Mouse (Mus musculus) forebrain, embryonic 13.5 days (tissue): ENCODE measurements around the gene Surf2. TPM values are rescaled to one million over a fixed set of nuclear protein-coding genes. Genes with fewer than 3 reads are reported as not detected.
A peak's percentile ranks its signal among the peaks of the same experiment; 100 is the strongest.

Source experiments
- ATAC-seq: fragments of 200-750 bp; cut with Nextera tagmentation; 2 replicates; pipeline ENCODE4 v1.8.0; 2017
- H3K27ac ChIP-seq: fragments of 300-500 bp; sonication (generic); 2 replicates; pipeline ENCODE4 v1.5.1; 2015; ENCODE audit warnings: inconsistent platforms, mild to moderate bottlenecking, moderate library complexity
- H3K27me3 ChIP-seq: fragments of 300-500 bp; sonication (generic); 2 replicates; pipeline ENCODE4 v1.6.1; 2015; ENCODE audit warnings: mild to moderate bottlenecking, inconsistent platforms
- H3K36me3 ChIP-seq: fragments of 300-500 bp; sonication (generic); 2 replicates; pipeline ENCODE4 v1.6.1; 2015; ENCODE audit warnings: mild to moderate bottlenecking, inconsistent platforms; ENCODE audit not compliant: poor library complexity, severe bottlenecking
- H3K4me1 ChIP-seq: fragments of 300-500 bp; sonication (generic); 2 replicates; pipeline ENCODE4 v1.6.1; 2015; ENCODE audit warnings: inconsistent platforms
- H3K4me2 ChIP-seq: fragments of 300-500 bp; sonication (generic); 2 replicates; pipeline ENCODE4 v1.6.1; 2015; ENCODE audit warnings: inconsistent platforms, mild to moderate bottlenecking, moderate library complexity
- H3K4me3 ChIP-seq: fragments of 300-500 bp; sonication (generic); 2 replicates; pipeline ENCODE4 v1.5.1; 2015; ENCODE audit warnings: mild to moderate bottlenecking, inconsistent platforms
- H3K9ac ChIP-seq: fragments of 300-500 bp; sonication (generic); 2 replicates; pipeline ENCODE4 v1.6.1; 2015; ENCODE audit warnings: mild to moderate bottlenecking, inconsistent platforms
- H3K9me3 ChIP-seq: fragments of 300-500 bp; sonication (generic); replicated peaks from 2 replicates; pipeline ENCODE4 v1.6.1; 2016; ENCODE audit warnings: inconsistent platforms
- WGBS: fragments of 180-500 bp; shearing (Covaris S2); methylation state at CpG from one replicate; pipeline ENCODE4 v1.1.7; 2015; 5-methylcytosine and 5-hydroxymethylcytosine counted together
- polyA plus RNA-seq: library from polyadenylated mRNA; unstranded; fragments of >200 nt; fragmentation: Nextera tagmentation; extraction: Ambion mirVana; gene quantifications from 2 replicates; pipeline ENCODE4 v1.2.1, GENCODE M21; 2015

Surf2 gene
- polyA plus RNA-seq, 1 experiment from 2014 or later = 53.5 TPM

DNA sequence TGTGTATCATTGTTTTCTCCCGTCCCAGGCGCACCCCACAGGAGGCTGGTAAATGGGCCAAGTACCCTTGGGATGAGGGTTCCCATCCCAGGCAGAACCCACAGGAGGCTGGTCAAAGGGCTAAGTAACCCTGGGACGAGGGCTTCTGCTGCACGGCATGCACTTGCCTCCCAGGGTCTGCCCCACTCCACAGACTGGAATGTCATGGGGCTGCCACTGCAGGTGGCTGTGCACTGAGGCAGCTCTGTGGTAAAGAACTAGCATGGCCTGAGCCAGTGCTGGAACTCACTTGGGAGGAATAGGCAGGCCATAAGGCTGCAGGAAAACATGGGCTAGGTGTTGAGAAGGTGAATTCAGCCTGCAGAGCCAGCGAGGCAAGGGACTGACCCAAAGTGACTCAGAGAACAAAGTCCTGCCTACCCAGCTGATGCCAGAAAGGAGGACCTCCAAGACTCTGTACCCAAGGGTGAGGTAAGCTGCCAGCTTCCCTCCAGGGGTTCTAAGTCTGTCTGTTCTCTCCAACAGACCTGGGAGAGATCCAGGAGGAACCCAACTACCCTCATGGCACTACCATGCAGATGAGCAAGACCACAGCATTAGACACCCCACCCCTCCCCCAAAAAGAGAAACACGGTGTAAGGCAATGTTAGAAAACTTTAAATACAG, 4.2 kb downstream of the Surf2 start:
- Histone ChIP-seq H3K27me3 (no peaks in the 10 kb centered on the region), H3K9ac (no peak overlapping the region), H3K4me2 (no peak overlapping the region), H3K4me3 (no peak overlapping the region), H3K9me3 (no peaks in the 10 kb centered on the region), H3K36me3 (peaks cover 80% of the 10 kb centered on the region), H3K27ac (no peak overlapping the region), H3K4me1 (peaks cover 28% of the 10 kb centered on the region)
- no peak for ATAC-seq
- WGBS = 90% methylated on average over 6 of the region's 6 CpGs

DNA sequence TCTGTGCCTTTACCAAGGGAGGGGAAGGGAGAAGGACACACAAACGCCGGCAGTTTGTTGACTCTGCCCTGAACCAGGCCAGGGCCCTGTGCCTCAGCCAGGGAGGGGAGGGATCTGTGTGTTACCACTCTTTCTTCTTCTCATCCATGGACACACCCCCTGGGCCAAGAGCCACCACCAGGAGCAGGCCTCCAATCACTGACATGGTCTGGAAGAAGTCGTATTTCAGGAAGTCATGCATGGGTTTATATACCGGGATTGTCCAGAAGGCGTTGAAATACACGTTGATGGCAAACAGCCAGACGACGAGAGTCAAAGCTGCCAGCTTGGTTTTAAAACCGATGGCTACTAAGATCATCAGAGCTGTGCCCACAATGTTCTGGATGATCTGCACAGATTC, 5.6 kb downstream of the Surf2 start:
- H3K27ac ChIP-seq = no peak overlapping the region
- H3K4me2 ChIP-seq = no peak overlapping the region
- ATAC-seq = no peak
- WGBS = 87% methylated on average over 9 of the region's 9 CpGs
- no peaks in the 10 kb centered on the region for H3K9me3 ChIP-seq
- no peak overlapping the region for H3K9ac ChIP-seq
- H3K4me1 ChIP-seq = peaks cover 18% of the 10 kb centered on the region
- no peak overlapping the region for H3K4me3 ChIP-seq
- no peaks in the 10 kb centered on the region for H3K27me3 ChIP-seq
- H3K36me3 ChIP-seq = peaks cover 95% of the 10 kb centered on the region

DNA sequence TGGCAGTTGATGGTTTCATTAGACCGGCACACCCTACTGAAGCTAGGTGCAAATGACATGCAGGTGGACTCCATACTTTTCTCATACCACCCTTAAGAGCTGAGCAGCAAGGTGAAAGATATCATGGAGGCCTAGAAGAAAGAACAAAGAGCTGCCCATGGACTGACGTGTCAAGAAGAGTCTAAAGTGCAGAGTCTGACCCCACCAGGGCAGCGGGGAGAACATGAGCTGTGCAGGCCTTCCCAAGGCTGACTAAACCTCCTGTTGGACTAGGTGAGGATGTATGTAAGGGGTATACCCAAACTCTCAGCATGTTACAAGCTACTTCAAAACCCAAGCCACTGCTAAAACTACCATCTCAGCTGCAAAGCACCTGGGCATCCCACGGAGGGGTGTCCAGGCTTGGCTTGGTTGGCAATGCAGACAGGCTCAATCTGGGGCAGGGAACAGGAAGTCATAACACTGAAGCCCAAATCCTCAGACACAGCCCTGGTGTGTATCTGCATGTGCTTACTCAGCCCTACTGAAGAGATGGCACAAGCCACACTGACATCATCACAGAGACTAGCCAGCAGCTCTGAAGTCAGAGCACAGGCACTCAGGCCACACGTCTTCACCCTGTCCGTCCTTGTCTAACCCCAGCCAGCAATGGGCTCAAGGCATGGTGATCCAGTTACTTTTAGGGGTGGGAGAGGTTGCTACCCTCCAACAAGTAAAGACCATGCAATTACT, 11.7 kb downstream of the Surf2 start:
- H3K27me3 ChIP-seq = no peaks in the 10 kb centered on the region
- H3K4me2 ChIP-seq = no peak overlapping the region
- no peaks in the 10 kb centered on the region for H3K9me3 ChIP-seq
- H3K4me1 ChIP-seq = peaks cover 29% of the 10 kb centered on the region
- H3K9ac ChIP-seq = 0 out of 2 replicates have a peak overlapping the region, but pooled peaks have one; percentile 13
- peaks cover 77% of the 10 kb centered on the region for H3K36me3 ChIP-seq
- no peak for ATAC-seq
- WGBS = 90% methylated on average over 6 of the region's 6 CpGs
- H3K4me3 ChIP-seq = no peak overlapping the region
- H3K27ac ChIP-seq = no peak overlapping the region

DNA sequence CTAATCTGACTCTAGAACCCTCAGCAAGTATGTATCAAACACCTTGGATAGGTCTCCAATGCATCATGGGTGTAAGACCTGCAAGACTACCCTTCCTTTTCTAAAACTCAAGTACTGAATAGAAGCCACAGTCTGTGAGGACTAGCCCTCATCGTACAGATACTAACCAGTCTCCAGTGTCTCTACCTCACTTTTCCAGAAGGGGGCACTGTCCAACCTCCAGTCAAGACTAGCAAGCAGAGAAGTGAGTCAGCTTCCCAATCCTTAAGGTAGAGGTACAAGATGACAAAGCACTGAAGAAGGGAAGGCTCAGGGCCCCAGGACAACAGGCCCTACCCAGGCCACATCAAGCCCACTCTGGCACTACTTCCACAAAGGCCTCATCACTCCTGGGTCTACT, 14.2 kb downstream of the Surf2 start:
- Histone ChIP-seq H3K9ac (no peak overlapping the region), H3K36me3 (peaks cover 53% of the 10 kb centered on the region), H3K9me3 (no peaks in the 10 kb centered on the region), H3K27ac (no peak overlapping the region), H3K4me3 (no peak overlapping the region), H3K27me3 (no peaks in the 10 kb centered on the region), H3K4me1 (peaks cover 29% of the 10 kb centered on the region), H3K4me2 (peak overlapping the region; percentile 1; the same call in 1 of the 2 replicates)
- 39% methylated on average over 1 of the region's 1 CpGs for WGBS
- no peak for ATAC-seq

DNA sequence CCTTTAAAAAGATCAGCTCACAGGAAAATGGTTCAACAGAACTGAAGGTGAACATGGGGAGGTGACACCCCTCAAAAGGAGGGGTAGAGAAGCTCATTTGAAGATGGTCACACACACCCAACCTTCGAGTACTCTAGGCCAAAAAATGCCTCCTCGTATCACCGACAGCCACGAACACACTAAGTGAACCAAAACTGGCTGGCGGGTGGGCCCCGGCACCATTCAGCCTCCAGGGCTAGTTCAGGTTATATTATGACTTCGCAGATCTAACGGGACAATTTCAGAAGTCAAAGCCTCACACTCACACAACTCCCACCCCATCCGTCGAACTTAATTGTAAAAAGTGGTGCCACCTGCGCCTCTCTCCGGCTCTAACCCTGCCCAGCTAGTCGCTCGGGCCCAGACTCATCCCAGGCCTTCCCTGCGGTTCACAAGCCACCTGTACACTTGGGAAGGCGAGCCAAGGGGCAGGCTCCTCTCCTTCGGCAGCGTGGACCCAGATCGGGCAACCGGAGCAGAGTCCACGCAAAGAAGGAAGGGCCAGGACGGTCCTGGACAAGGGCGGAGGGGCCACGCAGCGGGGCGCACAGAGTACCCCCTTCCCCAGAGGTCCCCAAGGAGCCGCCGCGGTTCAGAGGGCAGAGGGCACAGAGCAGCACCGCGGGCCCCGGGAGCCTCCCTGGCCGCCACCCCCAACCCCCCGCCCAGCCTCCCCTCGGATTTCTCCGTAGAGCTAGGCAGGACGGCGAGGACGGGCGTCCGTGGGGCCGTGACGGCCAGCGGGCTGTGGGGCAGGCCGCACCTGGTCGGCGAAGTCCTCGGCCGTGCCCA, 16.5 kb downstream of the Surf2 start:
- peaks cover 29% of the 10 kb centered on the region for H3K4me1 ChIP-seq
- H3K9me3 ChIP-seq = no peaks in the 10 kb centered on the region
- ATAC-seq = no peak
- 2% methylated on average over 48 of the region's 49 CpGs for WGBS
- H3K36me3 ChIP-seq = peaks cover 30% of the 10 kb centered on the region
- peak overlapping the region; percentile 99 for H3K9ac ChIP-seq
- H3K27ac ChIP-seq = peak overlapping the region; percentile 60
- no peaks in the 10 kb centered on the region for H3K27me3 ChIP-seq
- peak overlapping the region; percentile 92 for H3K4me2 ChIP-seq
- peak overlapping the region; percentile 95 for H3K4me3 ChIP-seq

DNA sequence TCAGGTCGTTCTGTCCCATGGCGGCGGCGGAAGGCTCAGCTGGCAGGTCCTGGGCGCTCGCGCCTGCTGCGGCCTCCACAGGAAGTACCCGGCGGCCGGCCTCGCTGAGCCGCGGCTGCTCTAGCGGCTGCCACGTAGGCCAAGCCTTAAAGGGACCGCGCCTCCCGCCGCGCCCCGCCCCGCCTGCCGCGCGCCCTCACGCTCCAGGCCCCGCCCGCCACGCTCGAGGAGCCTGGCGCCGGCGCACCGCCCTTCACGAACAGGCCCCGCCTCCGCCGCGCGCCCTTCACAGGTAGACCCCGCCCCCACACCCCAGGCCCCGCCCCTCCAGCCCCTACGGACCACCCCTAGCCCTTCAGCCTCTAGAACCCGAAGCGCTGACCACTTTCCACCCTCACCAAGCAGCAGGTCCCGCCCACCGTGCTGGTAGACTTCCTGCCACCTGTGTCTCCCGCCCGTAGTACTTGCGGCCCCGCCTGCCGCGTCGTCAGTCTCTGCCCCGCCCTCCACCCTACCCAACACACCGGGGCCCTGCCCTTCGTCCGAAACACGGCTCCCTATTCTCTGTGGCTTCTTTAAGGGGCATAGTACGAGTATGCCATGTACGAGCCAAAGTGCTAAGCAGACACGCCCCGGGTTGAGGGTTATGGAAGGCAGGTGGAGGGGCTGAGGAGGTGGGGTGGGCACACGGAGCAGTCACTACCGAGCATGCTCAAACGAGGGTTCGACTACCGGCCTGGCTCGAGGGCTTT, 17.3 kb downstream of the Surf2 start, which contains the start of the genes Surf4 and Stkld1:
Surf4 (minus strand) TSS at position 625 of the 752 bp plus-strand sequence.
Stkld1 (plus strand) TSS at position 744 of the 752 bp plus-strand sequence.
- Histone ChIP-seq H3K9me3 (no peaks in the 10 kb centered on the region), H3K36me3 (peaks cover 23% of the 10 kb centered on the region), H3K9ac (peak within 1 kb of the TSS; percentile 99), H3K4me3 (peak within 1 kb of the TSS; percentile 95), H3K4me1 (peaks cover 29% of the 10 kb centered on the region), H3K27me3 (no peaks in the 10 kb centered on the region), H3K4me2 (peak within 1 kb of the TSS; percentile 92), H3K27ac (peak within 1 kb of the TSS; percentile 60)
- ATAC-seq = peak; percentile 96
- WGBS = under 1% methylated on average over 28 of the region's 70 CpGs

DNA sequence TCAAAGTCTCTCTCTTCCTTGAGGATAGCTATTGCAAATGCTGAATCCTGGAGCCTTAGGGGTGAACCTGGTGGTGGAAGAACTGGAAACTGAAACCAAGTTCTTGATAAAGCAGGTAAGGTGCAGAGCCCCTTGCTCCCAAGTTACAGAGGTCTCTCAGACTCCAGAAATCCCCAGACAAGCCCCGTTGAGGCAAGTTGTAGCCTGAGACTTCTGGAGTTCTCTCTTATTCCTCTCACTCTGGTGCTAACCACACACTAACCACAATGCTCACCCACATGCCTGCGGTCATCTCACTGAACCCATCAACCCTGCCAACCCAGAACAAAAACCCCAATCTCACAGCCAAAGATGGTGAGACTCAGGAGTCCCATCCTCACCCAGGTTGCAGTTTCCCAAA, 19.1 kb downstream of the Surf2 start:
- Histone ChIP-seq H3K4me2 (no peak overlapping the region), H3K4me1 (peaks cover 24% of the 10 kb centered on the region), H3K9ac (no peak overlapping the region), H3K36me3 (peaks cover 8% of the 10 kb centered on the region), H3K9me3 (no peaks in the 10 kb centered on the region), H3K4me3 (no peak overlapping the region), H3K27ac (no peak overlapping the region), H3K27me3 (no peaks in the 10 kb centered on the region)
- WGBS = 86% methylated on average over 2 of the region's 2 CpGs
- ATAC-seq = no peak

DNA sequence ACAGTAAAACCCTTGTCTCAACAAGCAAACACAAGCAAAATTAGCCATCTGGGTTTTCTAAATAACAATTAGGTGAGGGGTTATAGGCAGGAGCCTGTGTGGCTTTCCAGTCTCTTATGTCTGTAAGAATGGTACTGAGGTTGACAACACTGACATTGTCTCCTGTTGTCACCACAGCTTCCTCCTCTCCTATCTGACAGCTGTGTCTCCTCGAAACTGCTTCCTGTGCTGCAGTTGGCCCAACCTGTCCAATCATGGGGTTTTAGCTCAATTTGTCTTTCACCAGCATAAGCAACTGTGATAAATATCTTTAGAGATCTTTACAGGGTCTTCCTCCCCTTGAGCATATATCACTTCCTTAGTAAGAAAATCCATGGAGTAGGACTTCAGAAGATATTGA, 20.3 kb downstream of the Surf2 start:
- Histone ChIP-seq H3K4me3 (no peak overlapping the region), H3K4me1 (peaks cover 12% of the 10 kb centered on the region), H3K27ac (no peak overlapping the region), H3K36me3 (no peaks in the 10 kb centered on the region), H3K9ac (no peak overlapping the region), H3K9me3 (no peaks in the 10 kb centered on the region), H3K27me3 (no peaks in the 10 kb centered on the region), H3K4me2 (no peak overlapping the region)
- ATAC-seq = no peak
- 72% methylated on average over 1 of the region's 1 CpGs for WGBS

DNA sequence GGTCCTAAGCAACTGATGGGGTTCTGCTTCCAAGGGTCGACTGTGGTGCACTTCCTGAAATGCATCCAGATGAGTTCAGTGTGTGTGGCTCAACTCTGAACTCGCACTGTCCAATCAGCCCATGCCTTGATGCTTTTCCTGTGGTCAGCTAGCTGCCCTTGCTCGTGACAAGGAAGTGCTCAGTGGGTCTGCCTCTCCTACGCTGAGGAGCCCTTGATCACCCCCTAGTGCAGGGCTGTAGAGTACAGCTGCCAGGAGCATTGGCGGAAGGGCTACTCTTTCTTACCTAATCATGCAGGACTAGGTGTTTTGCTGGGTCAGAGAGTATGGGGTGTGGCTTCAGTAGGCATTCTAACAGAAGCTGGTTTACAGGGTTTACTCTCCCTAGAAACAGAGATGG, 25.4 kb downstream of the Surf2 start:
- H3K9me3 ChIP-seq = no peaks in the 10 kb centered on the region
- no peak overlapping the region for H3K9ac ChIP-seq
- no peaks in the 10 kb centered on the region for H3K27me3 ChIP-seq
- ATAC-seq = no peak
- no peak overlapping the region for H3K27ac ChIP-seq
- WGBS = 44% methylated on average over 5 of the region's 5 CpGs
- no peak overlapping the region for H3K4me2 ChIP-seq
- H3K4me3 ChIP-seq = no peak overlapping the region
- no peaks in the 10 kb centered on the region for H3K4me1 ChIP-seq
- peaks cover 2% of the 10 kb centered on the region; the same call in 1 of the 2 replicates for H3K36me3 ChIP-seq

DNA sequence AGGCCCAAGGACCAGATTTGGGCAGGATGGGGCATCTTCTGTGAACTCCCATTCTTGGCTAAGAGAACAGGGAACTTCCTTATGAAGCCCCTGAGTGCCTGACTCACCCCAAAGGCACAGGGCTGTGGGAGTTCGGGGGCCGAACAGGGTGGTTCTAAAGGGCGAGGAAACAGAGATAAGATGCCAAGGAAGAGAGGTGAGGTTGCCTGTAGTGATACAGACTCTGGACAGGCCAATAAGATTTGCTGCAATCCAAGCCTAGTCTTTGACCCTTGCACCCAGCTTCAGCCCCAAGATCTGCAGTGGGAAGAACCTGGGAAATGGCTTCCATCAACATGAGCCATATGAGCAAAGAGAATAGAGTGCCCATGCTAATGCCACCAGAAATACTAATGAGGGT, 27.1 kb downstream of the Surf2 start:
- ATAC-seq = no peak
- Histone ChIP-seq H3K4me3 (no peak overlapping the region), H3K4me2 (no peak overlapping the region), H3K9ac (no peak overlapping the region), H3K27me3 (no peaks in the 10 kb centered on the region), H3K27ac (no peak overlapping the region), H3K9me3 (no peaks in the 10 kb centered on the region), H3K36me3 (peaks cover 6% of the 10 kb centered on the region; the same call in 1 of the 2 replicates), H3K4me1 (no peaks in the 10 kb centered on the region)
- WGBS = 84% methylated on average over 3 of the region's 3 CpGs

DNA sequence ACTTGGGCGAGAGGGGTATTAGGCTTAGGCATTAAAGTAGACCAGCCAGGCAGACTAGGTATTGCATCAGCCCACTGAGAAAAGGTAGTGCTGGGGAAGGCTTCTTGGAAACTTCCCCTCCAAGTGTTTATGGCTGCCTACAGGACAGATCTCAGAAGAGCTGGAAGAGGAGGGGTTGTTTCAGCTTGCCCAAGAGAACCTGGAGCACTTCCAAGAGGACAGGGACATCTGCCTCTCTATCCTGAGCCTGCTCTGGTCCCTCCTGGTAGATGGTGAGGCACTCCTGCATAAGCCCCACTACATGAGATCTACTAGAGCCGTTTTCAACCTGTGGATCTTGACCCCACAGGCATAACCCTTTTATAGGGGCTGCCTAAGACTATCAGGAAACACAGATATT, 34.2 kb downstream of the Surf2 start:
- Histone ChIP-seq H3K4me2 (no peak overlapping the region), H3K9ac (no peak overlapping the region), H3K4me1 (no peaks in the 10 kb centered on the region), H3K27ac (no peak overlapping the region), H3K9me3 (no peaks in the 10 kb centered on the region), H3K36me3 (peaks cover 71% of the 10 kb centered on the region), H3K4me3 (no peak overlapping the region), H3K27me3 (no peaks in the 10 kb centered on the region)
- no peak for ATAC-seq
- 97% methylated on average over 2 of the region's 2 CpGs for WGBS
